Comparison of ENCODE assay signal across 15 mouse cellular contexts in the genomic region with DNA sequence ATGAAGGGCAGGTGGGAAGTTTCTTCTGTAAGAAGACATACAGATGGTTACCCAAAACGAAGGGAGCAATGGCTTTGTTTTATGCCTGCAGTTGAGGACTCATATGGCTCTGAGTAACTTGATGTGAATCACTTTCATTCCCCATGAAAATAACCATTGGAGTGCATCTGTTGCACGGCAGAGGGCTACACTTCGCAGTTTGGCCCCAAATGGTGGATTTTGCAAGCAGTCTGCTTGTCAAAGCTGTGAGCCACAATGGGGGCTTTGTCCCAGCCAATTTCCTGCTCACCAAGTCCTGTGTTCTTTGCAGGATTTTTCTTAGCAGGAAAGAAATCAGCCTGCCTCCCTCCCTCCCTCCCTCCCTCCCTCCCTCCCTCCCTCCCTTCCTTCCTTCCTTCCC.
DNase-seq lines count a peak whose midpoint lies in the region; ATAC-seq and TF ChIP-seq lines count a peak whose summit lies in the region.
"Had no signal": no experiment of that assay in that cellular context is flagged by ENCODE, and none has a peak within 500 bp of the region (broad histone marks: within the 10 kb centered on the region; RNA-seq: fewer than 3 reads in every experiment).

No protein-coding gene starts in this region.

- DNase-seq in cerebellum, postnatal 10 days, result peak; percentile 39 to 56
- no peak for DNase-seq in cerebellum, adult 18-20 months
- peak; percentile 62 for DNase-seq in midbrain, postnatal 0 days (ENCODE audit: low spot score)
- no peak for DNase-seq in midbrain, embryonic 11.5 days (ENCODE audit: low spot score, missing footprints)
- peak; percentile 49 to 69 for DNase-seq in layer of hippocampus, adult 18-20 months (ENCODE audit: low spot score in 2 of 2)
- DNase-seq in cerebellum, adult 2 months, result no peak
- DNase-seq: cerebellum, adult 9-10 months; heart, postnatal 14 days; right cerebral cortex, postnatal 14 days had no signal

- no peak overlapping the region for H3K27ac ChIP-seq in midbrain, postnatal 0 days (ENCODE audit: low read depth, low read length)
- no peak overlapping the region for H3K27ac ChIP-seq in midbrain, embryonic 11.5 days (ENCODE audit: low read depth, low read length)
- H3K27ac ChIP-seq in limb, embryonic 12.5 days, result peak overlapping the region; percentile 4; the same call in 1 of the 2 replicates
- no peak overlapping the region for H3K27ac ChIP-seq in cerebellum, adult 2 months (ENCODE audit: insufficient read depth, low read length)
- H3K27ac ChIP-seq: intestine, embryonic 15.5 days; kidney, postnatal 0 days had no signal

- no peaks in the 10 kb centered on the region for H3K27me3 ChIP-seq in midbrain, postnatal 0 days (ENCODE audit: insufficient read depth, low read length)
- no peaks in the 10 kb centered on the region for H3K27me3 ChIP-seq in midbrain, embryonic 11.5 days (ENCODE audit: control insufficient read depth, insufficient read depth, low read length)
- H3K27me3 ChIP-seq in limb, embryonic 12.5 days, result no peaks in the 10 kb centered on the region; the same call in 1 of the 2 replicates
- no peaks in the 10 kb centered on the region for H3K27me3 ChIP-seq in cerebellum, adult 2 months (ENCODE audit: control insufficient read depth, insufficient read depth, low read length)
- H3K27me3 ChIP-seq: CH12.LX; intestine, embryonic 15.5 days had no signal

- no peak overlapping the region for H3K9ac ChIP-seq in midbrain, postnatal 0 days (replicated peaks; ENCODE audit: low read length, poor library complexity, severe bottlenecking)
- no peak overlapping the region for H3K9ac ChIP-seq in midbrain, embryonic 11.5 days (ENCODE audit: low read length)
- no peak overlapping the region for H3K9ac ChIP-seq in limb, embryonic 12.5 days (replicated peaks)
- H3K9ac ChIP-seq: intestine, embryonic 15.5 days had no signal

- H3K4me3 ChIP-seq in midbrain, postnatal 0 days (ENCODE audit: low read depth, low read length), result no peak overlapping the region
- H3K4me3 ChIP-seq in midbrain, embryonic 11.5 days (ENCODE audit: low read depth, low read length), result no peak overlapping the region
- H3K4me3 ChIP-seq in limb, embryonic 12.5 days (replicated peaks), result no peak overlapping the region
- no peak overlapping the region for H3K4me3 ChIP-seq in cerebellum, adult 2 months (replicated peaks; ENCODE audit: insufficient read depth, low read depth, low read length)
- H3K4me3 ChIP-seq: intestine, embryonic 15.5 days had no signal

- WGBS in midbrain, postnatal 0 days, result 27% methylated on average over 3 of the region's 3 CpGs
- 44% methylated on average over 3 of the region's 3 CpGs for WGBS in midbrain, embryonic 11.5 days
- 54% methylated on average over 3 of the region's 3 CpGs for WGBS in limb, embryonic 12.5 days
- WGBS in cerebellum, adult 2 months, result 78% methylated on average over 3 of the region's 3 CpGs

- H3K9me3 ChIP-seq in midbrain, postnatal 0 days (ENCODE audit: low read length), result no peaks in the 10 kb centered on the region
- H3K9me3 ChIP-seq in midbrain, embryonic 11.5 days (ENCODE audit: control insufficient read depth, low read length), result no peaks in the 10 kb centered on the region
- H3K9me3 ChIP-seq in limb, embryonic 12.5 days, result no peaks in the 10 kb centered on the region
- H3K9me3 ChIP-seq: intestine, embryonic 15.5 days had no signal

- no peak for TF ChIP-seq POLR2A in cerebellum, adult 2 months (IDR thresholded peaks at IDR 0.05; ENCODE audit: borderline replicate concordance, insufficient read depth, low read length)

- no peak overlapping the region for H3K4me2 ChIP-seq in midbrain, postnatal 0 days (ENCODE audit: low read depth, low read length, poor library complexity, severe bottlenecking)
- H3K4me2 ChIP-seq in midbrain, embryonic 11.5 days, result no peak overlapping the region
- no peak overlapping the region for H3K4me2 ChIP-seq in limb, embryonic 12.5 days
- H3K4me2 ChIP-seq: intestine, embryonic 15.5 days; liver, embryonic 11.5 days had no signal

- no peaks in the 10 kb centered on the region for H3K36me3 ChIP-seq in midbrain, postnatal 0 days (ENCODE audit: insufficient read depth, low read length)
- no peaks in the 10 kb centered on the region for H3K36me3 ChIP-seq in midbrain, embryonic 11.5 days (ENCODE audit: control insufficient read depth, insufficient read depth, low read length)
- no peaks in the 10 kb centered on the region for H3K36me3 ChIP-seq in limb, embryonic 12.5 days
- H3K36me3 ChIP-seq: intestine, embryonic 15.5 days had no signal

- no peak for ATAC-seq in midbrain, postnatal 0 days (ENCODE audit: low FRiP score)
- no peak for ATAC-seq in midbrain, embryonic 11.5 days (ENCODE audit: low FRiP score)
- ATAC-seq in limb, embryonic 12.5 days (ENCODE audit: insufficient number of reproducible peaks, insufficient read depth, low FRiP score, low TSS enrichment, low read depth), result no peak
- ATAC-seq in frontal cortex, adult (ENCODE audit: low TSS enrichment), result no peak
- ATAC-seq: intestine, embryonic 15.5 days had no signal

- H3K4me1 ChIP-seq in midbrain, postnatal 0 days (ENCODE audit: insufficient read depth, low read length), result no peaks in the 10 kb centered on the region
- H3K4me1 ChIP-seq in midbrain, embryonic 11.5 days (ENCODE audit: control insufficient read depth, insufficient read depth, low read length), result peaks cover 8% of the 10 kb centered on the region
- peaks cover 5% of the 10 kb centered on the region; the same call in 1 of the 2 replicates for H3K4me1 ChIP-seq in limb, embryonic 12.5 days (replicated peaks)
- peaks cover 4% of the 10 kb centered on the region; the same call in 1 of the 2 replicates for H3K4me1 ChIP-seq in cerebellum, adult 2 months (ENCODE audit: control insufficient read depth, insufficient read depth, low read length)

- TF ChIP-seq CTCF in midbrain, postnatal 0 days (IDR thresholded peaks at IDR 0.05), result peak; percentile 18; the same call in 1 of the 2 replicates
- TF ChIP-seq CTCF in cerebellum, adult 2 months (IDR thresholded peaks at IDR 0.05; ENCODE audit: borderline replicate concordance, insufficient read depth, low read depth, low read length), result no peak

Comparison
In these comparisons a context has a peak if more than half of its experiments do, and no peak if none do; other contexts are left out.
1. DNase-seq: peak in cerebellum, postnatal 10 days (2 of 2), midbrain, postnatal 0 days (single experiment) and layer of hippocampus, adult 18-20 months (2 of 2); none in cerebellum, adult 18-20 months (0 of 2), midbrain, embryonic 11.5 days (single experiment) and cerebellum, adult 2 months (0 of 2).